Mouse (Mus musculus) CD4-positive naive resting alpha-beta T cell, adult 57 days (primary cell): ENCODE data around the gene Zfp58. TPM values are rescaled to one million over a fixed set of nuclear protein-coding genes. Genes with fewer than 3 reads are reported as not detected.

Experiments used
- total RNA-seq: library from RNA; stranded (reverse); gene quantifications from one replicate; pipeline ENCODE4 v1.2.4, GENCODE M21; 2023

Gene Zfp58
- total RNA-seq = 11.8 TPM

DNA sequence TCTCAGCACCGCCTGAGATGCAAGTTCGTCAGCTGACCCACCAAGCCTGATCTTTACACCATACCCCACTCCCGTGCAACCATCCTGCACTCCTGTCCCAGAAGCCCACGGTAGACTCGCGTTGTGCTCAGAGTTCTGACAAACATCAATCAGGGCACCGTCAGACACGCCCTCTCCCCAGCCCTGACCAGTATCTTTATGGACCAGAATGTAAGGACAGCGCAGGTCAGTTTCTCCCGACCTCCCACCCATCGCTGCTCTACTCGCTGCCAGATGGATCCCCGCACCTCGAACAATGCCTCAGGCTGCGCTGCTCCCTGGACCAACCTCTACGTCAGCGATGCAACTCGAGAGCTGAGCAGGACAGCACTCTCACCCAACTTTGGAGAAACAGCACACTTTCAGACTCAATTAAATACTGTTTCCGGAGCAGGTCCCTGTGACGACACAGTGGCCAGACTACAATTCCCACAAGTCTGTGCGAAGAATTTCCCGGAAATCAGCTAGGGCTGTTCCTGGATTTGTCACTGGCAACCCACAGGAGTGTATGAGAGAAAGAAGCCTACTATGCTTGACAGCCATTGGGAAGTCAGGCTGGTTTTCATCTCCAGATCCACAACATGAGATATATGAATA lies at the start of gene Zfp58:
Gene Zfp58, minus strand, starts transcription at position 472 of the 636 bp plus-strand sequence.

DNA sequence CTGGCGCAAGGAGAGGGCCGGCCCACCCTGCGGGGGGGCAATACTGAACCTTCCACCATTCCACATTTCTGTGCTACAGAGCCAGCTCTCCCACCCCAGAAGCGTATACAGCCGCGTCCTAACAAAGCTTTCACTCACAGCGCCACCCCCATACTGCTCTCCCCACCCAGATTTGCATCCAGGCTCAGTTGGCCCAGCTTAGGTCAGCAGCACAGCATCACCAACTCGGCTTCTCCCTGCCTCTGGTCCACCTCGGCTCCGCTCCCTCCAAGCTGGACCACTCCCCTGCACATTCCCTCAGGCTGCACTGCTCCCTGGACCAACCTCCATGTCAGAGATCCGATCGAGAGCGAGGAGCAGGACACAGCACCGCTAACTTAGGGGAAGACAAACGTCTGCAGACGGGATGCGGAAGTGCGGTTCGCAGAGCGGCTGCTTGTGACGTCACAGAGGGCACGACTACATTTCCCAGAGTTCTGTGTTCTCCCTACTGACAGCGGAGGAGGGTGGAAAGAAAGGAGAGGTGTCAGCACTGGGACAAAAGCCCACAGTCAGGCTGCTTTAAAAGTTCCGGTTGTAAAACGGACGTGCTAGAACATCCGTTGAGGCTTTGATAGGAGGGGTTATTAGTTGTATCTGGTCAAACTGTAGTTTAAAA lies 25.5 kb upstream of the Zfp58 start, which contains the start of the genes Gm26965 and Zfp87:
Gene Gm26965, minus strand, starts transcription at position 399 of the 658 bp plus-strand sequence.
Gene Zfp87, minus strand, starts transcription at position 425 of the 658 bp plus-strand sequence.

DNA sequence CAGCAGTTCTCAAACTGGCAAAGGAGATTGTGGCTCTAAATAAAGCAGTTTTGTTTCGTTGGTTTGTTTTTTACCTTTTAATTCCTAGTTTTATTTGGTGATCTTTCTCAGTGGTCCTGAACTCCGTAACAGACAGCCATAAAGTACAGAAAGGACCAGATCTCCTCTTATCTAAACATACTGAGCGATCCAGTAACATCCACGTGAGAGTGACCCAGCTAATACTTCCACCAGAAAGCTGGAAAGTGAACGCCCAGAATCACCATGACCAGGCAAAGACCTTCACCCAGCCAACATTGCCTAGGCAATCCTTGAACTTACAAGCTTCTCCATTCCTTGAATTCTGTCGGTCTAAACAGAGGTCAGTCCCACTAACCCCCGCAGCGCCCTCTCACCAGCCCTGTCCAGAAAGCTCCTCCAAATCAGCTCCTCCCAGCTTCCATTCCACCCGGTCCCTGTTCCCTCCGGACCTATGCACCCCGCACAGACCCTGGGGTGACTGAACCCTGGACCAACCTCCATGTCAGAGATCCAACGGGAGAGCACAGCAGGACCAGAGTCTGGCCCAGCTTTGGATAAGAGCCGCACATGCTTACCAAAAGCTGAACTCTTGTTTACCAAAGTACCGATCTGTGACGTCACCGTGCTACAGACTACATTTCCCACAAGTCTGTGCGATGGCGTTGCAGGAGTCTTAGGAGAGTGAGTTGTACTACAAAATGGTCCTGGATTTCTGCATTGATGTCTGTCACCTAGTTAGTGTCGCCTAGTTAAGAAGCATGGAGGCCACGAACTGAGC lies 16.5 kb downstream of the Zfp58 start, which contains the start of gene Zfp874b:
Gene Zfp874b, minus strand, starts transcription at position 634 of the 799 bp plus-strand sequence.

DNA sequence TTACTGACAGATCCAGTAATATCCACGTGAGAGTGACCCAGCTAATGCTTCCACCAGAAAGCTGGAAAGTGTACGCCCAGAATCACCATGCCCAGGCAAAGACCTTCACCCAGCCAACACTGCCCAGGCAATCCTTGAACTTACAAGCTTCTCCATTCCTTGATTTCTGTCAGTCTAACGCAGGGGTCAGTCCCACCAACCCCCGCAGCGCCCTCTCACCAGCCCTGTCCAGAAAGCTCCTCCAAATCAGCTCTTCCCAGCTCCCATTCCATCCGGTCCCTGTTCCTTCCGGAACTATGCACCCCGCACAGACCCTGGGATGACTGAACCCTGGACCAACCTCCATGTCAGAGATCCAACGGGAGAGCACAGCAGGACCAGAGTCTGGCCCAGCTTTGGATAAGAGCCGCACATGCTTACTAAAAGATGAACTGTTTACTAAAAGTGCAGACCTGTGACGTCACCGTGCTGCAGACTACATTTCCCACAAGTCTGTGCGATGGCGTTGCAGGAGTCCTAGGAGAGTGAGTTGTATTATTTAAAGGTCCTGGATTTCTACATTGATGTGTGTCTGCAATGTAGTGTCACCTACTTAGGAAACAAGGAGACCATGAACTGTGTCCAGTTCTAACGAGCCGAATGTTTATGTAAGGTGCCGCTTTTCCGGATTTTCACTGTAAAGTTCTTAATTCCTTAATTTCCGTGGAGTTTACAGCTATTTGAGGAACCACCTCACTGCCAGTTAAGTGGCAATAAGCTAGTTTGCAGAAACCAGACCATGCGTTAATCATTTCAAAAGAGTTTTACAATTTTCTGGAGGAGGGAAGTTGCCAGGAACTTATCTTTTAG lies 49.0 kb downstream of the Zfp58 start, which contains the start of gene Zfp874a:
Gene Zfp874a, minus strand, starts transcription at position 453 of the 849 bp plus-strand sequence.

Other genes with a start within 250 kb of the Zfp58 start
- gene Zfp458, start 222.1 kb downstream of the Zfp58 start, total RNA-seq = 1.8 TPM
- 1.5 TPM for gene Zfp457, start 194.1 kb downstream of the Zfp58 start, total RNA-seq
- 12.8 TPM for gene Zfp595, start 168.0 kb downstream of the Zfp58 start, total RNA-seq
- 5.7 TPM for gene Gm28044, start 140.0 kb downstream of the Zfp58 start, total RNA-seq
- gene Zfp953, start 139.9 kb downstream of the Zfp58 start, total RNA-seq = 5.2 TPM
- gene Gm28041, start 124.8 kb downstream of the Zfp58 start, total RNA-seq = 1.7 TPM
- gene Zfp456, start 124.7 kb downstream of the Zfp58 start, total RNA-seq = 5.5 TPM
- gene Zfp429, start 100.7 kb downstream of the Zfp58 start, total RNA-seq = 11.6 TPM
- 4.3 TPM for gene Zfp459, start 79.1 kb downstream of the Zfp58 start, total RNA-seq
- gene Zfp874a, start 48.9 kb downstream of the Zfp58 start, total RNA-seq = 8.9 TPM
- 22.2 TPM for gene Zfp874b, start 16.3 kb downstream of the Zfp58 start, total RNA-seq
- gene Gm26965, start 25.6 kb upstream of the Zfp58 start, total RNA-seq = not detected
- 19.9 TPM for gene Zfp87, start 25.6 kb upstream of the Zfp58 start, total RNA-seq
- 10.6 TPM for gene Zfp748, start 53.3 kb upstream of the Zfp58 start, total RNA-seq
- 10.2 TPM for gene Zfp729b, start 109.2 kb upstream of the Zfp58 start, total RNA-seq
- 2.2 TPM for gene Gm49345, start 137.2 kb upstream of the Zfp58 start, total RNA-seq
- 10.7 TPM for gene Zfp729a, start 137.2 kb upstream of the Zfp58 start, total RNA-seq
- 5.4 TPM for gene Zfp738, start 186.5 kb upstream of the Zfp58 start, total RNA-seq
- gene Zfp65, start 228.6 kb upstream of the Zfp58 start, total RNA-seq = 7.2 TPM